Mouse (Mus musculus): ENCODE measurements around the gene Nmt2. TPM values are rescaled to one million over a fixed set of nuclear protein-coding genes. Genes with fewer than 3 reads are reported as not detected.

The Nmt2 gene
- polyA plus RNA-seq (2015; fragmentation: Nextera tagmentation; extraction: Ambion mirVana): 37.5 and 38.3 TPM in 2 replicates

DNA sequence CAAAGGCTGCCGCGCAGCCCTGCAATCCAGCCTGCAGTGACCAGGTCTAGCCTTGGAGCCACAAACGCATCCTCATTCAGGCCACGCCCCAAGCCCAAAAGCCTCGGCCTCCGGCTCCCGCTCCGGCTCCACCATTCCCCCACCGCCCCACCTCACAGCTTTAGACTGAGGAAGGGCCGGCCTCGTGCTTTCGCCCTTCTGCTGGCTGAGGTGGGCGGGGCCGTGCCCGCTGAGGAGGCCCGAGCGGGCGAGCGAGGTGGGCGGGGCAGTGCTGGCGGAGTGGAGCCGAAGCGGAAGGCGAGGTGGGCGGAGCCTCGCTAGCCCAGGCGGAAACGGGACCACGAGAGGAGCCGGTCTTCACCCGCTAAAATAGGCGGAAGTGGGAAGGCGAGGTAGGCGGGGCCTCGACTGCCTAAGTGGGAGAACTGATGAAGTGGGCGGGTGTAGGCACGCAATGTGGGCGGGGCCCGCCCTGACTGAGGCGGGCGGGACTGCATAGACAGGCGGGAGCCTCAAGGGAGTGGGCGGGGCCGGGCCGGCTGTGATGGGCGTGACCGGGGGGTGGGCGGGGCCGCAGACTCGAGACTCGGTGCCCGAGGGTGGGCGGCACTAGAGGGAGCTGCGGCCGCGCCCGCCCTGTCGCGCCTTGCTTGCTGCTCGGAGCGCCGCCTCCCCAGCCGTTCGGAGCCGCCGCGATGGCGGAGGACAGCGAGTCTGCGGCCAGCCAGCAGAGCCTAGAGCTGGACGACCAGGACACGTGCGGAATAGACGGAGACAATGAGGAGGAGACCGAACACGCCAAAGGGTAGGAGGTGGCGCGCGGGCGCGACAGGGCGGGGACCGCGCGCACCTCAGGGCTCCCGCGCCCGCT, at the start of gene Nmt2:
TSS of gene Nmt2 (plus strand) at position 611 of the 871 bp plus-strand sequence.
- ATAC-seq: peak; percentile 96
- under 1% methylated on average over 87 of the region's 88 CpGs for WGBS

DNA sequence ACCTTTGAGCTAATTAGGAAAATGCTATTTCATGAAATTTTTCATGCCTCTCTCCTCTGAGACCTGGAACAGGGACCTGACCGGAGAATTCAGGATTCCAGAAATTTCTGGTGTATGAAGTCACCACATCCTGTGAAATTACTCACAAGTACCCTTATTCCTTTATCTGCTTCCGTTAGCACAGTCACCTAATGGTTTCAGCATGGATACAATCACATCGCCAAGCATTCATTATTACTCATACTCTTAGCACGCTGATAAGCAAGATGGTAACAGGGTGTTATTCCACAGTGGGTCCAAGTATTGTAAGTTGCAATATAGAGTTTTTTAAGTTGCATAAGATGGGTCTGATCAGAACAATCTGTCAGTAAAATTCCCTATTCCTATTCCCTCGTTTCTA, 44.8 kb upstream of the Nmt2 start:
- no peak overlapping the region for H3K9ac ChIP-seq (ENCODE audit: low read depth, low read length)
- H3K36me3 ChIP-seq (ENCODE audit: control insufficient read depth, insufficient read depth, low read length): no peaks in the 10 kb centered on the region
- no peak overlapping the region for H3K27ac ChIP-seq (ENCODE audit: low read length)
- no peaks in the 10 kb centered on the region for H3K27me3 ChIP-seq (replicated peaks; ENCODE audit: control insufficient read depth, insufficient read depth, low read length)
- no peak overlapping the region for H3K4me3 ChIP-seq (ENCODE audit: low read length)
- 59% methylated on average over 5 of the region's 5 CpGs for WGBS
- no peak overlapping the region for H3K4me2 ChIP-seq (ENCODE audit: low read depth, low read length)
- no peaks in the 10 kb centered on the region for H3K4me1 ChIP-seq (ENCODE audit: control insufficient read depth, insufficient read depth, low read length)
- H3K9me3 ChIP-seq (ENCODE audit: control insufficient read depth, low read length): no peaks in the 10 kb centered on the region
- ATAC-seq: no peak

More for the DNA sequence above, at the start of gene Nmt2:
- Histone ChIP-seq H3K4me1 (ENCODE audit: control insufficient read depth, insufficient read depth, low read length) (peaks cover 8% of the 10 kb centered on the region), H3K27me3 (replicated peaks; ENCODE audit: control insufficient read depth, insufficient read depth, low read length) (no peaks in the 10 kb centered on the region), H3K36me3 (ENCODE audit: control insufficient read depth, insufficient read depth, low read length) (no peaks in the 10 kb centered on the region), H3K9ac (ENCODE audit: low read depth, low read length) (peak within 1 kb of the TSS; percentile 84), H3K27ac (ENCODE audit: low read length) (peak within 1 kb of the TSS; percentile 81), H3K4me2 (ENCODE audit: low read depth, low read length) (peak within 1 kb of the TSS; percentile 73), H3K4me3 (ENCODE audit: low read length) (peak within 1 kb of the TSS; percentile 94), H3K9me3 (ENCODE audit: control insufficient read depth, low read length) (no peaks in the 10 kb centered on the region)

DNA sequence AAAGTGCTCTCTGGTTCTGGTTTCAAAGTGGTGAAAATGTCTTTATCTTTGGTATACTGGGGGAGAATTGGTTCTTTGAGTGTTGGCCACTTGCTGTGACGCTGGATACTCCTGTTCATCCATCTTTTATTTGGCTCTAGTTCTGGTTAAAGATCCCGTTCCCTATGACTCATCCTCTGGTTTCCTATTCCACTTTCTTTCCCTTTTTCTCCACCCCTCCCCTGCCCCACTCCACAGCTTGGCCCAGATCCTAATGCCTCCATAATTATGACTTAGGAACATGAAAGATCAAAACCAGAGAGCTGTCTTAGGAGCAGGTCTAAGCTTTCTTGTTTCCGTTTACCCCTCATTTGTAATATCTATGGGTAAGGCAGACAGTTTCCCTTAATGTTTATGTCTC, 39.8 kb upstream of the Nmt2 start:
- H3K27me3 ChIP-seq (replicated peaks; ENCODE audit: control insufficient read depth, insufficient read depth, low read length): no peaks in the 10 kb centered on the region
- no peak overlapping the region for H3K4me2 ChIP-seq (ENCODE audit: low read depth, low read length)
- ATAC-seq: no peak
- H3K4me1 ChIP-seq (ENCODE audit: control insufficient read depth, insufficient read depth, low read length): no peaks in the 10 kb centered on the region
- H3K36me3 ChIP-seq (ENCODE audit: control insufficient read depth, insufficient read depth, low read length): no peaks in the 10 kb centered on the region
- no peak overlapping the region for H3K9ac ChIP-seq (ENCODE audit: low read depth, low read length)
- H3K9me3 ChIP-seq (ENCODE audit: control insufficient read depth, low read length): no peaks in the 10 kb centered on the region
- WGBS: 40% methylated on average over 3 of the region's 3 CpGs
- H3K27ac ChIP-seq (ENCODE audit: low read length): no peak overlapping the region
- H3K4me3 ChIP-seq (ENCODE audit: low read length): no peak overlapping the region

DNA sequence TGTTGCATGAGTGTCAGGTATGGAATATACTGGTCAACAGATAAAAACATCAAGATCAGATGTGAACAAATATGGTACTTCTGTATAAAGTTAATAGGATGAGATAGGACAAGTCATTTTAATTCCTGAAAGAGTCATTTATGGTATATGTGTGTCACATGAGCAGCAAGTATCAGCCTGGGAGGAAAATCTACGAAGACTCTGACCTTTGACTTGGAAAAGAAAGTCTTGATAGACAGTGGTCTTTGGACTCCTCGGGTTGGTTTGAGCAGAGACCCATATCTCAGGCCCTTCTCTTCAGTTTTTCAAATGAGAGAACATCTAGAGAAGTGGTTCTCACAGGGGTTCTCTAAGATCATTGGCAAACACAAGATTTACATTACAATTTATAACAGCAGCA, 32.7 kb upstream of the Nmt2 start:
- no peaks in the 10 kb centered on the region for H3K9me3 ChIP-seq (ENCODE audit: control insufficient read depth, low read length)
- H3K36me3 ChIP-seq (ENCODE audit: control insufficient read depth, insufficient read depth, low read length): no peaks in the 10 kb centered on the region
- ATAC-seq: peak; percentile 52; the same call in 1 of the 2 replicates

DNA sequence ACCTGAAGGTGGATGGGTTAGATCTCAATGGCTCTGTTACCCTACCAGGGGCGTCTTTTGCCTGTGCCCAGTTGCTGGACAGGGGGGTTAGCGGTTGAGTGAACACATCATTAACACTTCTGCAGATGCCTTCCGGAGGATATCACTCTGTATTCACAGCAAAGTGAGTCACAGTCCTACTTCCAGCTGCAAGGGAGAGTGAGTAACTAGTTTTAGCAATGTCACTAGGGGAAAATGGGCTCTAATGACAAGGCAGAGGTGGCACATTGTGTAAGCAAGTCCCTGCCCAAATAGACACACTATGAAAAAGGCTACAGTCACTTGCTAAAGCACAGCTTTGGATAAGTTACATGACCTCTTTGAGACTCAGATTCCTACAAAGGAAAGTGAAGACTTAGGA, 17.5 kb upstream of the Nmt2 start:
- WGBS: 86% methylated on average over 3 of the region's 3 CpGs
- no peak for ATAC-seq
- Histone ChIP-seq H3K4me1 (ENCODE audit: control insufficient read depth, insufficient read depth, low read length) (no peaks in the 10 kb centered on the region), H3K4me3 (ENCODE audit: low read length) (no peak overlapping the region), H3K9me3 (ENCODE audit: control insufficient read depth, low read length) (no peaks in the 10 kb centered on the region), H3K4me2 (ENCODE audit: low read depth, low read length) (no peak overlapping the region), H3K27ac (ENCODE audit: low read length) (no peak overlapping the region), H3K27me3 (replicated peaks; ENCODE audit: control insufficient read depth, insufficient read depth, low read length) (no peaks in the 10 kb centered on the region), H3K36me3 (ENCODE audit: control insufficient read depth, insufficient read depth, low read length) (no peaks in the 10 kb centered on the region), H3K9ac (ENCODE audit: low read depth, low read length) (no peak overlapping the region)

More for the DNA sequence above, 32.7 kb upstream of the Nmt2 start:
- Histone ChIP-seq H3K27ac (ENCODE audit: low read length) (no peak overlapping the region), H3K4me2 (ENCODE audit: low read depth, low read length) (no peak overlapping the region), H3K4me1 (ENCODE audit: control insufficient read depth, insufficient read depth, low read length) (no peaks in the 10 kb centered on the region), H3K4me3 (ENCODE audit: low read length) (no peak overlapping the region), H3K27me3 (replicated peaks; ENCODE audit: control insufficient read depth, insufficient read depth, low read length) (no peaks in the 10 kb centered on the region), H3K9ac (ENCODE audit: low read depth, low read length) (no peak overlapping the region)
- WGBS: 68% methylated on average over 2 of the region's 2 CpGs

DNA sequence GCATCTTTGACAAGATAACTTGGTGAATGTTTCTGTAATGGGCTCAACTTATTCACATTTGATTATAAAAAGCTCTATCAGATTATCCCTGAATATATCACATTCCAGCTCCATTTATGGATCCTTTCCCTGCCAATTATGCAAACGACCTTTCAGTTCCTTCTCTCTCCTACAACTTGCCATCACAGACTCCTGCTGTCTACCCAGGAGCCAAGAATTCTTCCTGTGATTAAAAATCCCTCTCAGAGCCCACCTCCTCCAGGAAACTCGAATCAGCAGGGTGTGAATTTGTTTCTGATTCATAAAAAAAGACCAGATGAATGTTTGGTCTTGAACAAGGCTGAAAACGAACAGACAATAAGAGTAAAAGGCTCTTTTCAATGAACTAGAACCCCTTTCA, 16.1 kb upstream of the Nmt2 start:
- ATAC-seq: no peak
- H3K9me3 ChIP-seq (ENCODE audit: control insufficient read depth, low read length): no peaks in the 10 kb centered on the region
- no peaks in the 10 kb centered on the region for H3K27me3 ChIP-seq (replicated peaks; ENCODE audit: control insufficient read depth, insufficient read depth, low read length)
- WGBS: 34% methylated on average over 3 of the region's 3 CpGs
- no peak overlapping the region for H3K4me3 ChIP-seq (ENCODE audit: low read length)
- H3K4me1 ChIP-seq (ENCODE audit: control insufficient read depth, insufficient read depth, low read length): no peaks in the 10 kb centered on the region
- no peak overlapping the region for H3K27ac ChIP-seq (ENCODE audit: low read length)
- H3K4me2 ChIP-seq (ENCODE audit: low read depth, low read length): no peak overlapping the region
- H3K36me3 ChIP-seq (ENCODE audit: control insufficient read depth, insufficient read depth, low read length): no peaks in the 10 kb centered on the region
- no peak overlapping the region for H3K9ac ChIP-seq (ENCODE audit: low read depth, low read length)

DNA sequence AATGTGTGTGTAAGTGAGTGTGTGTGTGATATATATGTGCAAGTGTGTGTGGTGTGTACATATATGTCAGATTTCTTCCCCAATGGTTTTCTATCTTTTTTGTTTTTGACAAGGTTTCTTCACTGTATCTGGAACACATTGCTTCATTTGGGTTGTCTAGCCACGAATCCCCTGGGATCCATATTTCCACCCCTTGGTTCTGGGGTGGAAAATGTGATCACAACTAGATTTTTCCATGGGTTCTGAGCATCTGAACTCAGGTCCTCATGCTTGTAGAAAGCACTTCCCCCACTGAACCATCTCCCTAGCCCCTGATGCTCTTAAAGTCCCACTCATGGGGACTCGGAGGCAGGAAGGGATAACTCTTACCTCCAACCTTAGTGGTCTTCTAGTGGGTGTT, 10.7 kb upstream of the Nmt2 start:
- H3K36me3 ChIP-seq (ENCODE audit: control insufficient read depth, insufficient read depth, low read length): no peaks in the 10 kb centered on the region
- ATAC-seq: no peak
- H3K4me2 ChIP-seq (ENCODE audit: low read depth, low read length): no peak overlapping the region
- H3K4me3 ChIP-seq (ENCODE audit: low read length): no peak overlapping the region
- WGBS: 89% methylated on average over 2 of the region's 2 CpGs
- H3K27ac ChIP-seq (ENCODE audit: low read length): no peak overlapping the region
- H3K4me1 ChIP-seq (ENCODE audit: control insufficient read depth, insufficient read depth, low read length): no peaks in the 10 kb centered on the region
- no peaks in the 10 kb centered on the region for H3K9me3 ChIP-seq (ENCODE audit: control insufficient read depth, low read length)
- H3K9ac ChIP-seq (ENCODE audit: low read depth, low read length): no peak overlapping the region
- no peaks in the 10 kb centered on the region for H3K27me3 ChIP-seq (replicated peaks; ENCODE audit: control insufficient read depth, insufficient read depth, low read length)

DNA sequence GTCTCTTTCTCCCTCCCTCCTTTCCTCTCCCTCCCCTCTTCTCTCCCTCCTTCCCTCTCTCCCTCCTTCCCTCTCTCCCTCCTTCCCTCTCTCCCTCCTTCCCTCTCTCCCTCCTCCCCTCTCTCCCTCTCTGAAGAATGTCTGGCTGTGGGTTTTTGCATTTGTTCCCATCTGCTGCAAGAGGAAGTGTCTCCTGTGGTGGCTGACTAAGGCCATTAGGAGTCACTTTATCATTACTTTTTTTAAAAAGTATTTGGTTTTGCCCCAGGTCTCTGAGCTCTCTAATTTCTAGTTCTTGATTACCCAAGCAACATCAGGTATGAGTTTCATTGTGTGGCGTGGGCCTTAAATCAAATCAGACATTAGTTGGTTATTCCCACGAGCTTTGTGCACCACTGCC, 7.9 kb upstream of the Nmt2 start:
- Histone ChIP-seq H3K9me3 (ENCODE audit: control insufficient read depth, low read length) (no peaks in the 10 kb centered on the region), H3K9ac (ENCODE audit: low read depth, low read length) (no peak overlapping the region), H3K4me1 (ENCODE audit: control insufficient read depth, insufficient read depth, low read length) (no peaks in the 10 kb centered on the region), H3K4me2 (ENCODE audit: low read depth, low read length) (no peak overlapping the region), H3K36me3 (ENCODE audit: control insufficient read depth, insufficient read depth, low read length) (no peaks in the 10 kb centered on the region), H3K27ac (ENCODE audit: low read length) (no peak overlapping the region), H3K27me3 (replicated peaks; ENCODE audit: control insufficient read depth, insufficient read depth, low read length) (no peaks in the 10 kb centered on the region), H3K4me3 (ENCODE audit: low read length) (no peak overlapping the region)
- WGBS: 74% methylated on average over 2 of the region's 2 CpGs
- ATAC-seq: no peak

DNA sequence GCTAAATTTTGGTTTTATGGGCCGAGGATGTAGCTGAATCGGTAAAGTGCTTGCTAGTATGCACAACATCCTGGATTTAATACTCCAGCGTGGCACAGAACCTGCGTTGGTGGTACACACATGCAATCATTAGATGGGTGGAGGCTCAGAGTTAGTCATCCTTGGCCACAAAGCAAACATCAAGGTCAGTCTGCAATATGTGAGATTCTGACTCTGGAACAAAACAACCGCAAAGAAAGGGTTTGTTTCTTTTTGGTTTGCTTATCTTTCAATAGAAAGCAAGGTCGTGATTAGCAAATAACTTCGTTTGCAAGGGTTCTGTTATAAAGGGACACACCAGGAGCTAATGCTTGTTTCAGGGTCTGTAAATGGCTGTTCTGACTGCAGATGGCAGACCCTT, 6.5 kb upstream of the Nmt2 start:
- 70% methylated on average over 7 of the region's 7 CpGs for WGBS
- Histone ChIP-seq H3K27me3 (replicated peaks; ENCODE audit: control insufficient read depth, insufficient read depth, low read length) (no peaks in the 10 kb centered on the region), H3K4me2 (ENCODE audit: low read depth, low read length) (no peak overlapping the region), H3K36me3 (ENCODE audit: control insufficient read depth, insufficient read depth, low read length) (no peaks in the 10 kb centered on the region), H3K9ac (ENCODE audit: low read depth, low read length) (no peak overlapping the region), H3K4me3 (ENCODE audit: low read length) (no peak overlapping the region), H3K4me1 (ENCODE audit: control insufficient read depth, insufficient read depth, low read length) (no peaks in the 10 kb centered on the region), H3K27ac (ENCODE audit: low read length) (no peak overlapping the region), H3K9me3 (ENCODE audit: control insufficient read depth, low read length) (no peaks in the 10 kb centered on the region)
- ATAC-seq: no peak
